Mouse (Mus musculus) intestine, postnatal 0 days (tissue): Measurements from ENCODE around the gene 6720489N17Rik. TPM values are rescaled to one million over a fixed set of nuclear protein-coding genes. Genes with fewer than 3 reads are reported as not detected.
"Not testable (repeated sequence)": the region's sequence is repeated elsewhere in the genome, so short reads cannot be mapped to it uniquely, and the experiment has no call there.

Source experiments
- ATAC-seq: fragments of 200-750 bp; cut with Nextera tagmentation; 2 replicates; pipeline ENCODE4 v1.8.0; 2017; ENCODE audit warnings: mild to moderate bottlenecking, moderate TSS enrichment, moderate library complexity
- H3K27ac ChIP-seq: fragments of 300-500 bp; sonication (generic); 2 replicates; pipeline ENCODE4 v1.5.1; 2014; ENCODE audit warnings: mild to moderate bottlenecking, low read depth, low read length, moderate library complexity
- H3K27me3 ChIP-seq: fragments of 300-500 bp; sonication (generic); replicated peaks from 2 replicates; pipeline ENCODE4 v1.6.1; 2014; ENCODE audit warnings: low read length, mixed read lengths; ENCODE audit not compliant: control insufficient read depth, insufficient read depth
- H3K36me3 ChIP-seq: fragments of 300-500 bp; sonication (generic); 2 replicates; pipeline ENCODE4 v1.6.1; 2014; ENCODE audit warnings: mild to moderate bottlenecking, moderate library complexity; ENCODE audit not compliant: control insufficient read depth, insufficient read depth
- H3K4me1 ChIP-seq: fragments of 300-500 bp; sonication (generic); replicated peaks from 2 replicates; pipeline ENCODE4 v1.6.1; 2014; ENCODE audit warnings: antibody characterized with exemption, low read length, mixed read lengths; ENCODE audit not compliant: control insufficient read depth, insufficient read depth
- H3K4me2 ChIP-seq: fragments of 300-500 bp; sonication (generic); replicated peaks from 2 replicates; pipeline ENCODE4 v1.6.1; 2014; ENCODE audit warnings: low read depth, mild to moderate bottlenecking, moderate library complexity
- H3K4me3 ChIP-seq: fragments of 300-500 bp; sonication (generic); 2 replicates; pipeline ENCODE4 v1.5.1; 2014; ENCODE audit warnings: low read depth, low read length
- H3K9ac ChIP-seq: fragments of 300-500 bp; sonication (generic); 2 replicates; pipeline ENCODE4 v1.6.1; 2014; ENCODE audit warnings: mild to moderate bottlenecking, low read depth, low read length
- H3K9me3 ChIP-seq: fragments of 300-500 bp; sonication (generic); 2 replicates; pipeline ENCODE4 v1.6.1; 2016; ENCODE audit warnings: mixed run types; ENCODE audit not compliant: control insufficient read depth
- CTCF ChIP-seq: sonication (generic); IDR thresholded peaks from 2 replicates; pipeline ENCODE4 v1.5.1; 2016; ENCODE audit warnings: low read depth, mild to moderate bottlenecking, control low read depth, antibody characterized with exemption, moderate library complexity
- WGBS: fragments of 180-500 bp; shearing (Covaris S2); extraction: QIAGEN DNeasy Blood & Tissue Kit; methylation state at CpG from one replicate; pipeline ENCODE4 v1.1.7; 2014; 5-methylcytosine and 5-hydroxymethylcytosine counted together
- microRNA-seq: library from miRNA; unstranded; fragments of <30 nt; microRNA quantifications from one replicate; pipeline ENCODE4, GENCODE M21; 2016
- polyA plus RNA-seq: library from polyadenylated mRNA; unstranded; fragments of >200 nt; fragmentation: Nextera tagmentation; extraction: Ambion mirVana; gene quantifications from 2 replicates; pipeline ENCODE4 v1.2.1, GENCODE M21; 2015

6720489N17Rik gene
- polyA plus RNA-seq, 1 experiment from 2014 or later, result 2.8 TPM

DNA sequence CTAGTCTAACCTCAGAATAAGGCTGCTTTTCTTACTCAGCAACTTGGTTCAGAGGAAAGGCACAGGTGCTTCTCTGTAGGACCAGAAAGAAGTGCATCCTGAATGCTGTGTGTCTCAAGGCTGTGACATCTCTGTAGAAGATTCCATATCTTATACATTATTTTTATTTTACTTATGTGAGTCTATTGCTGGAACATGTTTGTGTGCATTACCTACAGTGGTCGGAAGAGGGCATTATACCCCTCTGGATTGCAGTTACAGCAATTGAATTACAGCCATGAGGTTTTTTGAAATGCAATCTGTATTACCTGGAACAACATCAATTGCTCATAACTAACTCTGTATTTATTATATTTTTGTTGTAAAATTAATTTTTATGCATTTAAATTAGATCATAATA lies 62.3 kb downstream of the 6720489N17Rik start:
- H3K27me3 ChIP-seq, H3K4me1 ChIP-seq, H3K9me3 ChIP-seq, H3K27ac ChIP-seq, ATAC-seq, H3K4me3 ChIP-seq, H3K4me2 ChIP-seq, H3K9ac ChIP-seq, H3K36me3 ChIP-seq: not testable (repeated sequence)
- WGBS, result 17% methylated on average over 1 of the region's 1 CpGs
- peak; percentile 33; the same call in 1 of the 2 replicates for TF ChIP-seq CTCF

GRCm38 (mm10) chr13:62558189-62559110 lies 65.5 kb downstream of the 6720489N17Rik start, which contains the start of gene Zfp935:
Zfp935 (minus strand) TSS chr13:62558511.
- not testable (repeated sequence) for H3K9ac ChIP-seq, H3K27ac ChIP-seq, H3K36me3 ChIP-seq, H3K27me3 ChIP-seq, H3K4me1 ChIP-seq, ATAC-seq, H3K9me3 ChIP-seq
- Histone ChIP-seq H3K4me3 (peak within 1 kb of the TSS; percentile 41), H3K4me2 (peak within 1 kb of the TSS; percentile 62)
- WGBS, result 2% methylated on average over 25 of the region's 27 CpGs

Small RNAs within 50 kb of the gene (microRNA-seq; reads per million reads assigned to microRNA genes)
- gene Gm24020, result not detected

Other genes with a start within 250 kb of the 6720489N17Rik start
- 1.3 and 2.0 TPM in 2 replicates for gene Gm3604, start 241.0 kb downstream of the 6720489N17Rik start, polyA plus RNA-seq
- gene Gm49359, start 157.3 kb downstream of the 6720489N17Rik start, polyA plus RNA-seq, result 2.6 and 4.0 TPM in 2 replicates
- 0.21 TPM in 1 of 2 replicates, not detected in the other for gene Zfp935, start 65.7 kb downstream of the 6720489N17Rik start, polyA plus RNA-seq
- 6.2 and 6.4 TPM in 2 replicates for gene Zfp934, start 53.0 kb downstream of the 6720489N17Rik start, polyA plus RNA-seq
- 5.6 and 6.4 TPM in 2 replicates for gene Platr25, start 136.5 kb upstream of the 6720489N17Rik start, polyA plus RNA-seq
- gene Gm5141, start 161.6 kb upstream of the 6720489N17Rik start, polyA plus RNA-seq, result 1.2 and 1.7 TPM in 2 replicates
- 474 and 501 TPM in 2 replicates for gene Fbp2, start 234.2 kb upstream of the 6720489N17Rik start, polyA plus RNA-seq